Mouse (Mus musculus) effector memory CD4-positive, alpha-beta T cell, adult 5 months (primary cell): ENCODE data around the gene Mup15. TPM values are rescaled to one million over a fixed set of nuclear protein-coding genes. Genes with fewer than 3 reads are reported as not detected.

ENCODE experiments used
- polyA plus RNA-seq: library from polyadenylated mRNA; unstranded; fragments of 100-300 nt; shearing (Covaris generic); gene quantifications from one replicate; pipeline ENCODE4 v1.2.1, GENCODE M21; 2017

Mup15 gene
- not detected for polyA plus RNA-seq

GRCm38 (mm10) chr4:61439643-61440042, at the start of gene Mup15:
Gene Mup15, minus strand, starts transcription at chr4:61439743.

Other genes with a start within 250 kb of the Mup15 start
- not detected for gene Mup13, start 211.5 kb downstream of the Mup15 start, polyA plus RNA-seq
- gene Mup14, start 135.7 kb downstream of the Mup15 start, polyA plus RNA-seq = not detected
- gene Mup16, start 79.8 kb upstream of the Mup15 start, polyA plus RNA-seq = not detected
- not detected for gene Mup17, start 156.1 kb upstream of the Mup15 start, polyA plus RNA-seq
- not detected for gene Mup18, start 234.4 kb upstream of the Mup15 start, polyA plus RNA-seq